Mouse (Mus musculus) CH12.LX (cell line): Measurements from ENCODE around the gene Wnk4.

ENCODE experiments used
- CTCF ChIP-seq, 2 experiments: IDR thresholded peaks in 1 of 2; conservative IDR thresholded peaks in 1 of 2; 2 replicates each; pipeline ENCODE4 v1.5.1; 2011 to 2012; ENCODE audit warnings: low read depth in 2 of 2, low read length in 2 of 2, improper control_type of control experiment in 1 of 2, inconsistent platforms in 1 of 2, mild to moderate bottlenecking in 1 of 2, moderate library complexity in 1 of 2
- EP300 ChIP-seq: IDR thresholded peaks from 2 replicates; pipeline ENCODE4 v1.6.1; 2011; ENCODE audit warnings: low read length, improper control_type of control experiment
- KAT2A ChIP-seq: IDR thresholded peaks from 2 replicates; pipeline ENCODE4 v1.6.1; 2012; ENCODE audit warnings: low read length, improper control_type of control experiment, inconsistent platforms; ENCODE audit not compliant: insufficient replicate concordance
- MAX ChIP-seq: IDR thresholded peaks from 2 replicates; pipeline ENCODE4 v1.6.1; 2011; ENCODE audit warnings: low read length, improper control_type of control experiment
- POLR2A ChIP-seq: IDR thresholded peaks from 2 replicates; pipeline ENCODE4 v1.6.1; 2011; ENCODE audit warnings: low read depth, mild to moderate bottlenecking, improper control_type of control experiment, low read length
- RCOR1 ChIP-seq: conservative IDR thresholded peaks from 2 replicates; pipeline ENCODE4 v1.6.1; 2012; ENCODE audit warnings: low read depth, mild to moderate bottlenecking, inconsistent platforms, low read length, improper control_type of control experiment
- ZMIZ1 ChIP-seq: IDR thresholded peaks from 2 replicates; pipeline ENCODE4 v1.6.1; 2012; ENCODE audit warnings: low read depth, mild to moderate bottlenecking, inconsistent platforms, low read length, improper control_type of control experiment

- 0 out of 2 replicates have a peak, but pooled peaks have one; percentile 41 for TF ChIP-seq RCOR1
- TF ChIP-seq EP300: no peak
- peak; percentile 67; the same call in 1 of the 2 replicates for TF ChIP-seq POLR2A
- peak; percentile 83 for TF ChIP-seq MAX
- TF ChIP-seq CTCF (conservative IDR thresholded peaks at IDR 0.05 in 1 of 2, IDR thresholded peaks at IDR 0.05 in 1 of 2; ENCODE audit: low read depth in 2 of 2, low read length in 2 of 2): peak in 1 of 2 experiments; percentile 44; a peak in 2 of 4 replicates
- 0 out of 2 replicates have a peak, but pooled peaks have one; percentile 51 for TF ChIP-seq ZMIZ1
- TF ChIP-seq KAT2A: no peak
Measured at GRCm38 (mm10) chr11:101226065-101226701, 34.2 kb upstream of the Wnk4 start, which contains the start of gene Ezh1.
